Mouse (Mus musculus) brain, embryonic 14.5 days (tissue): Measurements from ENCODE around the gene Tnrc6c.

ENCODE experiments used
- CTCF ChIP-seq: fragments of 200-500 bp; IDR thresholded peaks from 2 replicates; pipeline ENCODE4 v1.5.1; 2012; ENCODE audit warnings: inconsistent platforms, mild to moderate bottlenecking, moderate library complexity, borderline replicate concordance; ENCODE audit not compliant: insufficient read depth, insufficient read length; ENCODE audit errors: extremely low read depth
- POLR2A ChIP-seq: fragments of 200-500 bp; IDR thresholded peaks from 2 replicates; pipeline ENCODE4 v1.6.1; 2012; ENCODE audit warnings: mild to moderate bottlenecking, inconsistent platforms, borderline replicate concordance; ENCODE audit not compliant: poor library complexity, insufficient read depth, insufficient read length, severe bottlenecking; ENCODE audit errors: extremely low read depth

DNA sequence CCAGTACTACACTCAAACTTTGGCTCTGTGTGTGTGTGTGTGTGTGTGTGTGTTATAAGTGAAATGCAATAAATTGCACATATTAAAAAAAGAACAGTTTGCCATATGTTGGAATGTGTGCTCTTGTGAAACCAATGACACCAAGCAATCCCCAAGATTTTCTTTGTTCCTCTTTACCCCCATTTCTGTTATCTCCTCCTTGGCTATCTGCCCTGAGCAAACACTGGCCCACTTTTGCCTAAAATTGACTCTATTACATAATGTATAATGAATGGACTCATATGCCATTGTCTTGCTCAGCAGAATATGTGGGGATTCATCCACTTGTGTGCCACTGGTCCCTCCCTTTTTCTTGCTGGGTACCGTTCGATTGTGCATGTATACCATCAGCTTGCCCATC, 52.2 kb downstream of the Tnrc6c start:
- no peak for TF ChIP-seq CTCF
- TF ChIP-seq POLR2A, result no peak
